Mouse (Mus musculus): Measurements from ENCODE around the gene Capn8.
A peak's percentile ranks its signal among the peaks of the same experiment; 100 is the strongest.

The Capn8 gene

DNA sequence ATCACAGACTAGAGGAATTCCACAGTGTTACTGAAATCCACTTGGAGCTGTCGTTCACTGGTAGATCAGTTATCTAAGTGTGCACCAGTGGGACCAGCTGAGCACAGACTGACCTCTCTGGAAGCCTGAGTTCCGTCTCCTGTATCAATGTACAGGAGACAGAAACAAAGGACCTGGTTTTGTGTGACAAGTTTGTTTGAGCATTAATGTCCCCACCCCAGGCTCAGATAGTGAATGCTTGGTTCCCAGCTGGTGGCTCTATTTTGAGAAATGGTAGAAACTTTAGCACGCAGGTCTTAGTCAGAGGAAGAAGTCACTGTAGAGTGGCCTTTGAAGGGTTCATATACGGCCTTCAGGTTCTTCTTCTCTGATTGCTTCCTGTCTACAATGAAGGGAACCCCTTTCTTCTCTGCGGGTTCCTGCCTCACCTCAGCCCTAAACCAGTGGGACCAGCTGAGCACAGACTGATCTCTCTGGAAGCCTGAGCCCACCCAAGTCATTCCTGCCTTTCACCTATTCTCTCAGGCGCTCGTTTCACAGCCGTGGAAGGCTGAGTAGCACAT lies 43.8 kb upstream of the Capn8 start:
- H3K36me3 ChIP-seq (ENCODE audit: insufficient read depth, low read length) = no peaks in the 10 kb centered on the region

DNA sequence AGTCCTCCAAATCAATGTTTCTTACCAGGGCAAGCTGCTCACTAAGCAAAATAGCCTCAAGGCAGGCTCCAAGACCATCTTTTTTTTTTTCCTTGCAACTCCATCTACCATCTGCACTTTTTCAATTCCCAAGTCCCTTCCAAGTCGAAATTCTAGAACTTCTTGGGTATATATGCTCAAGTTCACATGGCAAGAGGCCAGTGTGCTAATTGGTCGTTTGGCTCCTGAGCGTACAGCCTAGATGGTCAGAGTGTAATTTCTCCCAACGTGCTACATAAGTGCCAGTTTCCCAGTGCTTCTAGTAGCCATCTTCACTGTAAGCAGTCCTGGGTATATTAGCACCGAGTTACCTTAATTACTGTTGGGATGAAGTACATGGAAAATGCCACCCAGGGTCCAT lies 41.8 kb upstream of the Capn8 start:
- Histone ChIP-seq H3K4me1 (replicated peaks; ENCODE audit: low read depth, low read length) (peaks cover 49% of the 10 kb centered on the region), H3K9me3 (ENCODE audit: low read length) (no peaks in the 10 kb centered on the region), H3K4me3 (replicated peaks; ENCODE audit: low read length) (no peak overlapping the region), H3K27me3 (ENCODE audit: insufficient read depth, low read length) (peaks cover 74% of the 10 kb centered on the region), H3K36me3 (ENCODE audit: insufficient read depth, low read length) (no peaks in the 10 kb centered on the region)
- TF ChIP-seq POU5F1 (IDR thresholded peaks at IDR 0.05; ENCODE audit: borderline replicate concordance, low read length) (no peak), NANOG (IDR thresholded peaks at IDR 0.05; ENCODE audit: borderline replicate concordance, low read length) (no peak), CTCF (conservative IDR thresholded peaks at IDR 0.05; ENCODE audit: low read length) (no peak)

More for the DNA sequence above, 43.8 kb upstream of the Capn8 start:
- no peak for TF ChIP-seq CTCF (conservative IDR thresholded peaks at IDR 0.05; ENCODE audit: low read length)
- H3K4me1 ChIP-seq (replicated peaks; ENCODE audit: low read depth, low read length) = peaks cover 47% of the 10 kb centered on the region
- no peaks in the 10 kb centered on the region for H3K9me3 ChIP-seq (ENCODE audit: low read length)
- H3K27me3 ChIP-seq (ENCODE audit: insufficient read depth, low read length) = peaks cover 75% of the 10 kb centered on the region
- H3K4me3 ChIP-seq (replicated peaks; ENCODE audit: low read length) = no peak overlapping the region

- Histone ChIP-seq H3K9me3 (ENCODE audit: low read length) (no peaks in the 10 kb centered on the region), H3K27me3 (ENCODE audit: insufficient read depth, low read length) (peaks cover 70% of the 10 kb centered on the region), H3K4me3 (replicated peaks; ENCODE audit: low read length) (no peak overlapping the region), H3K36me3 (ENCODE audit: insufficient read depth, low read length) (no peaks in the 10 kb centered on the region), H3K4me1 (replicated peaks; ENCODE audit: low read depth, low read length) (peaks cover 49% of the 10 kb centered on the region)
- TF ChIP-seq NANOG (IDR thresholded peaks at IDR 0.05; ENCODE audit: borderline replicate concordance, low read length) (no peak), CTCF (conservative IDR thresholded peaks at IDR 0.05; ENCODE audit: low read length) (no peak), POU5F1 (IDR thresholded peaks at IDR 0.05; ENCODE audit: borderline replicate concordance, low read length) (no peak)
These were observed 41.1 kb upstream of the Capn8 start for GRCm38 (mm10) chr1:182523692-182524091.

DNA sequence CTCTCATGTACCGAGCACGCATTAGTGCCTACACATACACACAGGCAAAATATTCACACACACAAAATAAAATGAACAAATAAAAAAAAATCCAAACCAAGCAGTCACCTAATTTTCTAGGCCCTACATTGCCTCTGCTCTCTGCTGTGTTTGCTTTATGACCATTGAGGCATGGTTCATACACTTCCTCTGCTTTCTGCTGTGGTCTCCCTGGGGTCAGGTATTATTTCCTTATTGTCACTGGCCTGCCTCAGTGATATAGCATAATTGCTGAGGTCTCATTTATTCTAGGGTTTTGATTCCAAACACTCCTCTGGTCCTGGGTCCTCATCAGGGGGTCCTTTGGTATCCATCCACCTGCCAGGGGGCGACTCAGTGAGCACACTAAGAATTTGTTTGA lies 39.2 kb upstream of the Capn8 start:
- TF ChIP-seq POU5F1 (IDR thresholded peaks at IDR 0.05; ENCODE audit: borderline replicate concordance, low read length) (no peak), NANOG (IDR thresholded peaks at IDR 0.05; ENCODE audit: borderline replicate concordance, low read length) (no peak), CTCF (conservative IDR thresholded peaks at IDR 0.05; ENCODE audit: low read length) (no peak)
- H3K9me3 ChIP-seq (ENCODE audit: low read length) = no peaks in the 10 kb centered on the region
- no peaks in the 10 kb centered on the region for H3K36me3 ChIP-seq (ENCODE audit: insufficient read depth, low read length)
- H3K27me3 ChIP-seq (ENCODE audit: insufficient read depth, low read length) = peaks cover 52% of the 10 kb centered on the region
- peaks cover 39% of the 10 kb centered on the region for H3K4me1 ChIP-seq (replicated peaks; ENCODE audit: low read depth, low read length)
- no peak overlapping the region for H3K4me3 ChIP-seq (replicated peaks; ENCODE audit: low read length)

GRCm38 (mm10) chr1:182527261-182527766 lies 37.5 kb upstream of the Capn8 start:
- Histone ChIP-seq H3K4me1 (replicated peaks; ENCODE audit: low read depth, low read length) (peaks cover 31% of the 10 kb centered on the region), H3K9me3 (ENCODE audit: low read length) (peaks cover 4% of the 10 kb centered on the region), H3K4me3 (replicated peaks; ENCODE audit: low read length) (peak overlapping the region; percentile 65; the same call in 1 of the 2 replicates), H3K27me3 (ENCODE audit: insufficient read depth, low read length) (peaks cover 36% of the 10 kb centered on the region), H3K36me3 (ENCODE audit: insufficient read depth, low read length) (no peaks in the 10 kb centered on the region)
- TF ChIP-seq POU5F1 (IDR thresholded peaks at IDR 0.05; ENCODE audit: borderline replicate concordance, low read length) (no peak), CTCF (conservative IDR thresholded peaks at IDR 0.05; ENCODE audit: low read length) (no peak), NANOG (IDR thresholded peaks at IDR 0.05; ENCODE audit: borderline replicate concordance, low read length) (no peak)

GRCm38 (mm10) chr1:182527921-182528858 lies 36.6 kb upstream of the Capn8 start:
- TF ChIP-seq CTCF (conservative IDR thresholded peaks at IDR 0.05; ENCODE audit: low read length) (no peak), NANOG (IDR thresholded peaks at IDR 0.05; ENCODE audit: borderline replicate concordance, low read length) (no peak), POU5F1 (IDR thresholded peaks at IDR 0.05; ENCODE audit: borderline replicate concordance, low read length) (no peak)
- Histone ChIP-seq H3K36me3 (ENCODE audit: insufficient read depth, low read length) (no peaks in the 10 kb centered on the region), H3K27me3 (ENCODE audit: insufficient read depth, low read length) (peaks cover 28% of the 10 kb centered on the region), H3K4me3 (replicated peaks; ENCODE audit: low read length) (peak overlapping the region; percentile 65), H3K9me3 (ENCODE audit: low read length) (peaks cover 12% of the 10 kb centered on the region), H3K4me1 (replicated peaks; ENCODE audit: low read depth, low read length) (peaks cover 31% of the 10 kb centered on the region)

GRCm38 (mm10) chr1:182533583-182533982 lies 31.2 kb upstream of the Capn8 start:
- Histone ChIP-seq H3K36me3 (ENCODE audit: insufficient read depth, low read length) (no peaks in the 10 kb centered on the region), H3K9me3 (ENCODE audit: low read length) (peaks cover 14% of the 10 kb centered on the region), H3K4me3 (replicated peaks; ENCODE audit: low read length) (no peak overlapping the region), H3K4me1 (replicated peaks; ENCODE audit: low read depth, low read length) (peaks cover 9% of the 10 kb centered on the region), H3K27me3 (ENCODE audit: insufficient read depth, low read length) (no peaks in the 10 kb centered on the region)
- no peak for TF ChIP-seq CTCF (conservative IDR thresholded peaks at IDR 0.05; ENCODE audit: low read length)
- TF ChIP-seq POU5F1 (IDR thresholded peaks at IDR 0.05; ENCODE audit: borderline replicate concordance, low read length) = no peak
- no peak for TF ChIP-seq NANOG (IDR thresholded peaks at IDR 0.05; ENCODE audit: borderline replicate concordance, low read length)

DNA sequence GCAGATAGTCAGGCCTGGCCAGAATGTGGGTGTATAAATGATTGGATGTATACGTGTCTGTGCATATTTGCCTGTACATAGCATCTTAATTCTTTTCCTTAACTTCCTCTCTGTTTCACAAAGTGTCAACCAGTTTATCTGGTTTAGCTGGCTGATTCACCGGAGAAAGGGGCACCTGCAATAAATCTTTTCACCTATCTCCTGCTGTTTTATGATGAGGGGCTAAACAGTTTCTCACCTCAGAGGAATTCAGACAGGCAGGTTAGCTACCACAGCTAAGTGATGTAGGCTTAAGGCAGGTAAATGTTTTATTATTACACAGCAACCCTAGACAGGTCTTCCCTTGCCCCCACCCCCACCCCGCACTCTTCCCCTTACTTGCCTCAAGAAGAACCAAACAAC lies 29.7 kb upstream of the Capn8 start:
- H3K36me3 ChIP-seq (ENCODE audit: insufficient read depth, low read length) = no peaks in the 10 kb centered on the region
- no peak for TF ChIP-seq CTCF (conservative IDR thresholded peaks at IDR 0.05; ENCODE audit: low read length)
- no peak for TF ChIP-seq POU5F1 (IDR thresholded peaks at IDR 0.05; ENCODE audit: borderline replicate concordance, low read length)
- TF ChIP-seq NANOG (IDR thresholded peaks at IDR 0.05; ENCODE audit: borderline replicate concordance, low read length) = no peak
- H3K4me1 ChIP-seq (replicated peaks; ENCODE audit: low read depth, low read length) = peaks cover 5% of the 10 kb centered on the region
- peaks cover 14% of the 10 kb centered on the region for H3K9me3 ChIP-seq (ENCODE audit: low read length)
- H3K4me3 ChIP-seq (replicated peaks; ENCODE audit: low read length) = no peak overlapping the region
- no peaks in the 10 kb centered on the region for H3K27me3 ChIP-seq (ENCODE audit: insufficient read depth, low read length)
